Mouse (Mus musculus) lung, adult 18-20 months (tissue): ENCODE data around the gene Gdf7.
A peak's percentile ranks its signal among the peaks of the same experiment; 100 is the strongest.

Experiments used
- DNase-seq, 2 experiments: peaks; one replicate each; pipeline ENCODE4 v3.0.0; 2022; ENCODE audit warnings: mixed read lengths in 2 of 2

Gene Gdf7

GRCm38 (mm10) chr12:8301841-8302431 is at the start of gene Gdf7:
Gdf7 (minus strand) TSS chr12:8301954.
- no peak for DNase-seq

GRCm38 (mm10) chr12:8351025-8351903 is 49.5 kb upstream of the Gdf7 start:
- DNase-seq = peak; percentile 75 to 86

GRCm38 (mm10) chr12:8348733-8349513 is 47.2 kb upstream of the Gdf7 start:
- peak; percentile 55 to 75 for DNase-seq

- DNase-seq = no peak
These were observed 46.1 kb upstream of the Gdf7 start for GRCm38 (mm10) chr12:8347746-8348462.

GRCm38 (mm10) chr12:8345539-8345938 is 43.8 kb upstream of the Gdf7 start:
- DNase-seq = no peak

- peak; percentile 73 to 83 for DNase-seq
These were observed 43.1 kb upstream of the Gdf7 start for GRCm38 (mm10) chr12:8344897-8345296.

GRCm38 (mm10) chr12:8343381-8343780 is 41.6 kb upstream of the Gdf7 start:
- DNase-seq = no peak

- no peak for DNase-seq
These were observed 39.3 kb upstream of the Gdf7 start for GRCm38 (mm10) chr12:8341008-8341407.

GRCm38 (mm10) chr12:8339591-8340319 is 38.0 kb upstream of the Gdf7 start:
- no peak for DNase-seq

- no peak for DNase-seq
These were observed 37.2 kb upstream of the Gdf7 start for GRCm38 (mm10) chr12:8338918-8339317.

- DNase-seq = no peak
These were observed 36.7 kb upstream of the Gdf7 start for GRCm38 (mm10) chr12:8338491-8338890.

GRCm38 (mm10) chr12:8337286-8338060 is 35.7 kb upstream of the Gdf7 start:
- peak in 1 of 2 experiments; percentile 3 for DNase-seq

GRCm38 (mm10) chr12:8336601-8337285 is 35.0 kb upstream of the Gdf7 start:
- no peak for DNase-seq

GRCm38 (mm10) chr12:8335503-8335902 is 33.7 kb upstream of the Gdf7 start:
- DNase-seq = no peak

GRCm38 (mm10) chr12:8334261-8334660 is 32.5 kb upstream of the Gdf7 start:
- DNase-seq = no peak

GRCm38 (mm10) chr12:8333617-8334016 is 31.9 kb upstream of the Gdf7 start:
- DNase-seq = no peak

GRCm38 (mm10) chr12:8332174-8332542 is 30.4 kb upstream of the Gdf7 start:
- DNase-seq = no peak

GRCm38 (mm10) chr12:8331489-8332173 is 29.9 kb upstream of the Gdf7 start:
- no peak for DNase-seq

GRCm38 (mm10) chr12:8329236-8329635 is 27.5 kb upstream of the Gdf7 start:
- no peak for DNase-seq

GRCm38 (mm10) chr12:8327675-8328053 is 25.9 kb upstream of the Gdf7 start:
- no peak for DNase-seq
